Mouse (Mus musculus): ENCODE data around the gene Mrps34. TPM values are rescaled to one million over a fixed set of nuclear protein-coding genes. Genes with fewer than 3 reads are reported as not detected.

The Mrps34 gene
- 1.1 TPM for polyA plus RNA-seq (2014; fragmentation: Illumina TruSeq; extraction: RNeasy Lipid Tissue Mini Kit (QIAGEN cat#74804); ENCODE audit: low read depth, low replicate concordance)

DNA sequence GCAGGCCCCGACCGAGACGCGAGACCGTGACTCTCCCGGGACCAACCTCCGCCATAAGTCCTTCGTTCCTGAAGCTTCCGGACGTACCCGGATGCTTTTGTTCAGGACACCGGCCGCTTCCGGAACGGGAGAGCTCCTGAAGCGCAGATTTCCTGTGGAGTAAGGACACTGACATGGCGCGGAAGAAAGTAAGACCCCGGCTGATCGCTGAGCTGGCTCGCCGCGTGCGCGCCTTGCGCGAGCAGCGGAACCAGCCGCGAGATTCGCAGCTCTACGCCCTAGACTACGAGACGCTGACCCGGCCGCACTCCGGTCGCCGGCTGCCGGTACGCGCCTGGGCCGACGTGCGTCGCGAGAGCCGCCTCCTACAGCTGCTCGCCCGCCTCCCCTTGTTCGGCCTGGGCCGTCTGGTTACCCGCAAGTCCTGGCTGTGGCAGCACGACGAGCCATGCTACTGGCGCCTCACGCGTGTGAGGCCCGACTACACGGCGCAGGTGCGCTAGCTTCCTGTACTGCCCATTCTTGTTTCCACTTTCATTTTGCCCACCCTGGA, at the start of gene Mrps34, which contains the start of gene Eme2:
Gene Mrps34 (plus strand): TSS at position 122 of the 553 bp plus-strand sequence.
Gene Eme2 (minus strand): TSS at position 93 of the 553 bp plus-strand sequence.

DNA sequence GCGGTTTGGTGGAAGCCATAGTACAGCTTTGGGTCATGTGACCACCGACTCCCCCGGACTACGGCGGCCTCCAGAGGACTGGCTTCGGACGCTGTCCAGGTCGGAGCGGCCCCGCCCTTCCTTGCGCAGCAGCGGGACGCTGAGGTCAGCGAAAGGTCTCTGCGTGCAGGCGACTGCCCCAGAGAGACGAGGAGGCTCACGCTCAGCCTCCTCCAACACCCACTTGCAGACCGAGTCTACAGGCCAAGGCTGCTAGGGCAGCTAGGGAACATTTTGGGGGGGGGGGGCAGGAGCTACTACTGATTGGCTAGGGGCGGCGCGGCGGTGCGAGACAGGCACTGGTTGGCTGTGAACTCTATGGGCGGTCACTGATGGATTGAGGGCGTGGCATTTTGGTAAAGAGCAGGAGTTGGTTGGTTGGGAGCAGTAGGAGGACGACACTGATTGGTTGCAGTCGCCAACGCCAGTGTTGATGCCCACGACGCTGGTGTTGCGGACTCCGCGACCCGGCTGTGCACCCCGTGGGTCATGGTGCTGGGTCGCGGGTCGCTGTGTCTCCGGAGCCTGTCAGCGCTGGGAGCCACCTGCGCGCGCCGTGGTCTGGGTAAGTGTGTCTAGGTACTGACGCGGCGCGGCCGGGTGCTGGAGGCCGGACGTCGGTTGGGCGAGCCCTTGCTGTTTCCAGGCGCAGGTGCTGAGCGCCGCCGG, 44.7 kb upstream of the Mrps34 start, which contains the start of gene Fahd1:
Gene Fahd1 (minus strand): TSS at position 300 of the 708 bp plus-strand sequence.

DNA sequence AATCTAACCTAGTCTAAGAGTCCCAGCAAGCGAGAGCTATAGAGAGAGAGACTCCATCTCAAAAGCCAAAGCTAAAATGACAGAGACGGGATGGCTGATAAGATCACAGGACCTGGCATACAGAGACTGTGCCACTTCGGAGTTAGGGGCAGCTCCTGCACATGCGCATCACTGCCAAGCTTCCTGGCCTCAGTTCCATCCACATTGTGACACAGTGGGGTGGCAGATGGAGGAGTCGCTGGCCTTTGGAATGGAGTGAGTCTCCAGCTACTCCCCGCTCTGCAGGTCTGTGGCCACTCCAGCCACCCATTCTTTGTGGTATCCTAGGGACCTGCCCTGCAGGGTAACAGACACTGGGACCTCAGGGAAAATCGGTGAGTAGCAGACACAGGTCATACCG, 29.1 kb upstream of the Mrps34 start, which contains the start of gene Igfals:
Gene Igfals (plus strand): TSS at position 222 of the 400 bp plus-strand sequence.

GRCm38 (mm10) chr17:24886134-24886931, 8.6 kb upstream of the Mrps34 start, which contains the start of the genes Nubp2 and Spsb3:
TSS of gene Nubp2 (minus strand) at chr17:24886349.
TSS of gene Spsb3 (plus strand) at chr17:24886643.

GRCm38 (mm10) chr17:24896241-24896992, 1.5 kb downstream of the Mrps34 start, which contains the start of gene Nme3:
TSS of gene Nme3 (plus strand) at chr17:24896500.

GRCm38 (mm10) chr17:24936259-24937237, 41.6 kb downstream of the Mrps34 start, which contains the start of gene Mapk8ip3:
TSS of gene Mapk8ip3 (minus strand) at chr17:24936977.

Other genes with a start within 250 kb of the Mrps34 start
- 11.1 TPM for gene Slc9a3r2, start 244.8 kb upstream of the Mrps34 start, polyA plus RNA-seq (2014; fragmentation: Illumina TruSeq; extraction: RNeasy Lipid Tissue Mini Kit (QIAGEN cat#74804); ENCODE audit: low read depth, low replicate concordance)
- gene Npw, start 236.7 kb upstream of the Mrps34 start, polyA plus RNA-seq (2014; fragmentation: Illumina TruSeq; extraction: RNeasy Lipid Tissue Mini Kit (QIAGEN cat#74804); ENCODE audit: low read depth, low replicate concordance), result not detected
- 1.0 TPM for gene Zfp598, start 225.4 kb upstream of the Mrps34 start, polyA plus RNA-seq (2014; fragmentation: Illumina TruSeq; extraction: RNeasy Lipid Tissue Mini Kit (QIAGEN cat#74804); ENCODE audit: low read depth, low replicate concordance)
- gene Syngr3, start 205.2 kb upstream of the Mrps34 start, polyA plus RNA-seq (2014; fragmentation: Illumina TruSeq; extraction: RNeasy Lipid Tissue Mini Kit (QIAGEN cat#74804); ENCODE audit: low read depth, low replicate concordance), result 0.32 TPM
- 9.9 TPM for gene Gfer, start 199.0 kb upstream of the Mrps34 start, polyA plus RNA-seq (2014; fragmentation: Illumina TruSeq; extraction: RNeasy Lipid Tissue Mini Kit (QIAGEN cat#74804); ENCODE audit: low read depth, low replicate concordance)
- 1.4 TPM for gene Noxo1, start 198.9 kb upstream of the Mrps34 start, polyA plus RNA-seq (2014; fragmentation: Illumina TruSeq; extraction: RNeasy Lipid Tissue Mini Kit (QIAGEN cat#74804); ENCODE audit: low read depth, low replicate concordance)
- not detected for gene Tbl3, start 187.5 kb upstream of the Mrps34 start, polyA plus RNA-seq (2014; fragmentation: Illumina TruSeq; extraction: RNeasy Lipid Tissue Mini Kit (QIAGEN cat#74804); ENCODE audit: low read depth, low replicate concordance)
- not detected for gene Rnf151, start 177.1 kb upstream of the Mrps34 start, polyA plus RNA-seq (2014; fragmentation: Illumina TruSeq; extraction: RNeasy Lipid Tissue Mini Kit (QIAGEN cat#74804); ENCODE audit: low read depth, low replicate concordance)
- 425 TPM for gene Rps2, start 177.0 kb upstream of the Mrps34 start, polyA plus RNA-seq (2014; fragmentation: Illumina TruSeq; extraction: RNeasy Lipid Tissue Mini Kit (QIAGEN cat#74804); ENCODE audit: low read depth, low replicate concordance)
- gene Ndufb10, start 170.6 kb upstream of the Mrps34 start, polyA plus RNA-seq (2014; fragmentation: Illumina TruSeq; extraction: RNeasy Lipid Tissue Mini Kit (QIAGEN cat#74804); ENCODE audit: low read depth, low replicate concordance), result 205 TPM
- gene Rpl3l, start 167.3 kb upstream of the Mrps34 start, polyA plus RNA-seq (2014; fragmentation: Illumina TruSeq; extraction: RNeasy Lipid Tissue Mini Kit (QIAGEN cat#74804); ENCODE audit: low read depth, low replicate concordance), result not detected
- 5.7 TPM for gene Msrb1, start 158.5 kb upstream of the Mrps34 start, polyA plus RNA-seq (2014; fragmentation: Illumina TruSeq; extraction: RNeasy Lipid Tissue Mini Kit (QIAGEN cat#74804); ENCODE audit: low read depth, low replicate concordance)
- gene Hs3st6, start 142.1 kb upstream of the Mrps34 start, polyA plus RNA-seq (2014; fragmentation: Illumina TruSeq; extraction: RNeasy Lipid Tissue Mini Kit (QIAGEN cat#74804); ENCODE audit: low read depth, low replicate concordance), result not detected
- gene Meiob, start 90.8 kb upstream of the Mrps34 start, polyA plus RNA-seq (2014; fragmentation: Illumina TruSeq; extraction: RNeasy Lipid Tissue Mini Kit (QIAGEN cat#74804); ENCODE audit: low read depth, low replicate concordance), result 0.44 TPM
- gene Hagh, start 55.0 kb upstream of the Mrps34 start, polyA plus RNA-seq (2014; fragmentation: Illumina TruSeq; extraction: RNeasy Lipid Tissue Mini Kit (QIAGEN cat#74804); ENCODE audit: low read depth, low replicate concordance), result 52.5 TPM
- 332 TPM for gene Fahd1, start 44.8 kb upstream of the Mrps34 start, polyA plus RNA-seq (2014; fragmentation: Illumina TruSeq; extraction: RNeasy Lipid Tissue Mini Kit (QIAGEN cat#74804); ENCODE audit: low read depth, low replicate concordance)
- gene Igfals, start 29.1 kb upstream of the Mrps34 start, polyA plus RNA-seq (2014; fragmentation: Illumina TruSeq; extraction: RNeasy Lipid Tissue Mini Kit (QIAGEN cat#74804); ENCODE audit: low read depth, low replicate concordance), result 0.77 TPM
- gene Nubp2, start 8.8 kb upstream of the Mrps34 start, polyA plus RNA-seq (2014; fragmentation: Illumina TruSeq; extraction: RNeasy Lipid Tissue Mini Kit (QIAGEN cat#74804); ENCODE audit: low read depth, low replicate concordance), result 4.9 TPM
- gene Spsb3, start 8.5 kb upstream of the Mrps34 start, polyA plus RNA-seq (2014; fragmentation: Illumina TruSeq; extraction: RNeasy Lipid Tissue Mini Kit (QIAGEN cat#74804); ENCODE audit: low read depth, low replicate concordance), result 0.61 TPM
- gene Eme2, start within 50 bp of the Mrps34 start, polyA plus RNA-seq (2014; fragmentation: Illumina TruSeq; extraction: RNeasy Lipid Tissue Mini Kit (QIAGEN cat#74804); ENCODE audit: low read depth, low replicate concordance), result 1.6 TPM
- 3.3 TPM for gene Nme3, start 1.4 kb downstream of the Mrps34 start, polyA plus RNA-seq (2014; fragmentation: Illumina TruSeq; extraction: RNeasy Lipid Tissue Mini Kit (QIAGEN cat#74804); ENCODE audit: low read depth, low replicate concordance)
- gene Mapk8ip3, start 41.9 kb downstream of the Mrps34 start, polyA plus RNA-seq (2014; fragmentation: Illumina TruSeq; extraction: RNeasy Lipid Tissue Mini Kit (QIAGEN cat#74804); ENCODE audit: low read depth, low replicate concordance), result 3.3 TPM
- 80.0 TPM for gene Jpt2, start 65.6 kb downstream of the Mrps34 start, polyA plus RNA-seq (2014; fragmentation: Illumina TruSeq; extraction: RNeasy Lipid Tissue Mini Kit (QIAGEN cat#74804); ENCODE audit: low read depth, low replicate concordance)
- gene Cramp1l, start 120.7 kb downstream of the Mrps34 start, polyA plus RNA-seq (2014; fragmentation: Illumina TruSeq; extraction: RNeasy Lipid Tissue Mini Kit (QIAGEN cat#74804); ENCODE audit: low read depth, low replicate concordance), result 4.7 TPM
- gene Ift140, start 121.0 kb downstream of the Mrps34 start, polyA plus RNA-seq (2014; fragmentation: Illumina TruSeq; extraction: RNeasy Lipid Tissue Mini Kit (QIAGEN cat#74804); ENCODE audit: low read depth, low replicate concordance), result 7.6 TPM
- gene Tmem204, start 188.5 kb downstream of the Mrps34 start, polyA plus RNA-seq (2014; fragmentation: Illumina TruSeq; extraction: RNeasy Lipid Tissue Mini Kit (QIAGEN cat#74804); ENCODE audit: low read depth, low replicate concordance), result 16.4 TPM
- 2.3 TPM for gene Telo2, start 220.9 kb downstream of the Mrps34 start, polyA plus RNA-seq (2014; fragmentation: Illumina TruSeq; extraction: RNeasy Lipid Tissue Mini Kit (QIAGEN cat#74804); ENCODE audit: low read depth, low replicate concordance)
- gene Ptx4, start 225.6 kb downstream of the Mrps34 start, polyA plus RNA-seq (2014; fragmentation: Illumina TruSeq; extraction: RNeasy Lipid Tissue Mini Kit (QIAGEN cat#74804); ENCODE audit: low read depth, low replicate concordance), result not detected
- 5.4 TPM for gene Clcn7, start 238.3 kb downstream of the Mrps34 start, polyA plus RNA-seq (2014; fragmentation: Illumina TruSeq; extraction: RNeasy Lipid Tissue Mini Kit (QIAGEN cat#74804); ENCODE audit: low read depth, low replicate concordance)

Data from kidney, adult 10 weeks (tissue).